Mouse (Mus musculus) gastrocnemius, adult 18-20 months (tissue): ENCODE data around the gene Serpina5. TPM values are rescaled to one million over a fixed set of nuclear protein-coding genes. Genes with fewer than 3 reads are reported as not detected.

Experiments
- DNase-seq: peaks from one replicate; pipeline ENCODE4 v3.0.0; 2021; ENCODE audit warnings: low spot score
- total RNA-seq, 2 experiments: library from RNA; stranded (reverse); gene quantifications; 2 replicates each; pipeline ENCODE4 v1.2.3; 2021

Serpina5 gene
- total RNA-seq, 2 experiments from 2014 or later, result not detected

GRCm38 (mm10) chr12:104125021-104125560, 24.2 kb downstream of the Serpina5 start:
- no peak for DNase-seq

- no peak for DNase-seq
Observed at GRCm38 (mm10) chr12:104127696-104128095, 26.8 kb downstream of the Serpina5 start, which contains the start of gene Serpina3b. Serpina3b (plus strand) TSS chr12:104127996.

GRCm38 (mm10) chr12:104131041-104131440, 30.1 kb downstream of the Serpina5 start:
- peak; percentile 37 for DNase-seq

GRCm38 (mm10) chr12:104138216-104138615, 37.3 kb downstream of the Serpina5 start:
- DNase-seq, result no peak

GRCm38 (mm10) chr12:104140543-104141103, 39.7 kb downstream of the Serpina5 start:
- DNase-seq, result no peak

GRCm38 (mm10) chr12:104141506-104141905, 40.6 kb downstream of the Serpina5 start:
- DNase-seq, result no peak

GRCm38 (mm10) chr12:104142427-104142826, 41.5 kb downstream of the Serpina5 start:
- DNase-seq, result no peak

GRCm38 (mm10) chr12:104143286-104143685, 42.4 kb downstream of the Serpina5 start:
- no peak for DNase-seq

- no peak for DNase-seq
Observed at GRCm38 (mm10) chr12:104145571-104145970, 44.7 kb downstream of the Serpina5 start.

- DNase-seq, result no peak
Observed at GRCm38 (mm10) chr12:104151989-104152388, 51.1 kb downstream of the Serpina5 start.

- DNase-seq, result no peak
Observed at GRCm38 (mm10) chr12:104153041-104153645, 52.2 kb downstream of the Serpina5 start.

- DNase-seq, result peak; percentile 12
Observed at GRCm38 (mm10) chr12:104153656-104154055, 52.7 kb downstream of the Serpina5 start, which contains the start of gene Serpina3c. Serpina3c (minus strand) TSS chr12:104153870.

Other genes starting within 250 kb of the Serpina5 start
- under 1 TPM in 1 of 2 experiments, not detected in 1; 0.88 TPM for gene Serpina1a, start 237.6 kb upstream of the Serpina5 start, total RNA-seq
- gene Serpina1c, start 196.2 kb upstream of the Serpina5 start, total RNA-seq, result under 1 TPM in 1 of 2 experiments, not detected in 1; 0.50 TPM
- under 1 TPM in 1 of 2 experiments, not detected in 1; 0.47 TPM for gene Serpina1e, start 142.1 kb upstream of the Serpina5 start, total RNA-seq
- not detected for gene Serpina11, start 111.2 kb upstream of the Serpina5 start, total RNA-seq
- not detected for gene Serpina9, start 87.4 kb upstream of the Serpina5 start, total RNA-seq
- gene Serpina12, start 56.7 kb upstream of the Serpina5 start, total RNA-seq, result not detected
- not detected for gene Serpina3a, start 11.6 kb downstream of the Serpina5 start, total RNA-seq
- not detected for gene Serpina3b, start 26.9 kb downstream of the Serpina5 start, total RNA-seq
- gene Serpina3c, start 52.8 kb downstream of the Serpina5 start, total RNA-seq, result 1 to 10 TPM; 1.5 to 1.8 TPM
- gene Serpina3f, start 113.4 kb downstream of the Serpina5 start, total RNA-seq, result not detected
- gene Serpina3g, start 135.1 kb downstream of the Serpina5 start, total RNA-seq, result under 1 TPM in 1 of 2 experiments, not detected in 1; 0.39 TPM
- not detected for gene Serpina3i, start 162.0 kb downstream of the Serpina5 start, total RNA-seq
- gene Serpina3j, start 213.4 kb downstream of the Serpina5 start, total RNA-seq, result not detected
- 1 to 10 TPM in 1 of 2 experiments, not detected in 1; 1.9 TPM for gene Serpina3k, start 237.4 kb downstream of the Serpina5 start, total RNA-seq
- under 1 TPM; 0.14 to 0.55 TPM for gene Serpina3m, start 237.4 kb downstream of the Serpina5 start, total RNA-seq